Mouse (Mus musculus): ENCODE data around the gene Stk40.

DNA sequence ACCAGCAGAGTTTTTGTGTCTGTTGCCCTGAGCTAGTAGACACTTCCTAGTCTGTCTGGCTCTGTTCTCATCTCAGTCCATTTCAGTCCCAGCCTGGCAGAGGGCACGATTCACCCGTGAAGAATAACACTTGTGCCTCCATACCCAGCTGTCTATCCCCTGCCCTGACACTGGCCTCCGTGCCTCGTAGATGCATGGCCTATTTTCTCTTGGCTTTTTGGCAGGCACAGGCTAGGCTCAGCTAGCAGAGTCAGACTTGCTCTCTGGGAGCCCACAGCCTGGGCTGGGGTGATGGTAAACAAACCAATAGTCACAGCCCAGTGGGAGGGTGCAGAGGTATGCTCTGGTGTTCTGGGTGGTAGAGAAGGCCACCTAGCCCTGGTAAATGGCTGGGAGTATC lies 9.5 kb downstream of the Stk40 start:
- TF ChIP-seq POLR2A (IDR thresholded peaks at IDR 0.05; ENCODE audit: insufficient read depth, low read depth, low read length) (no peak), CTCF (IDR thresholded peaks at IDR 0.05; ENCODE audit: insufficient read depth, low read depth, low read length) (no peak)

All from olfactory bulb, adult 2 months (tissue).